Mouse (Mus musculus): ENCODE data around the gene Nol6. TPM values are rescaled to one million over a fixed set of nuclear protein-coding genes. Genes with fewer than 3 reads are reported as not detected.

Gene Nol6
- total and polyA plus RNA-seq, 2 experiments from 2014 or later, result 39.9 to 70.8 TPM

- 19% methylated on average over 11 of the region's 11 CpGs for WGBS
- Histone ChIP-seq H3K27me3 (ENCODE audit: insufficient read depth, low read length) (0 out of 2 replicates have a peak, but pooled peaks cover 4% of the 10 kb centered on the region), H3K4me1 (ENCODE audit: insufficient read depth, low read length) (peaks cover 4% of the 10 kb centered on the region; the same call in 1 of the 2 replicates), H3K9me3 (ENCODE audit: low read length) (no peaks in the 10 kb centered on the region), H3K4me3 (ENCODE audit: low read depth, low read length) (peak overlapping the region; percentile 46), H3K36me3 (ENCODE audit: insufficient read depth, low read length) (no peaks in the 10 kb centered on the region), H3K4me2 (ENCODE audit: low read depth, low read length, poor library complexity, severe bottlenecking) (peak overlapping the region; percentile 94), H3K9ac (replicated peaks; ENCODE audit: low read length, poor library complexity, severe bottlenecking) (0 out of 2 replicates have a peak overlapping the region, but pooled peaks have one; percentile 66), H3K27ac (ENCODE audit: low read depth, low read length) (no peak overlapping the region)
- no peak for TF ChIP-seq CTCF (IDR thresholded peaks at IDR 0.05)
- ATAC-seq (ENCODE audit: low FRiP score) (no peak; the same call in 1 of the 2 replicates), DNase-seq (ENCODE audit: low spot score) (peak; percentile 6)
These were observed 25.7 kb downstream of the Nol6 start for GRCm38 (mm10) chr4:41098577-41098951.

DNA sequence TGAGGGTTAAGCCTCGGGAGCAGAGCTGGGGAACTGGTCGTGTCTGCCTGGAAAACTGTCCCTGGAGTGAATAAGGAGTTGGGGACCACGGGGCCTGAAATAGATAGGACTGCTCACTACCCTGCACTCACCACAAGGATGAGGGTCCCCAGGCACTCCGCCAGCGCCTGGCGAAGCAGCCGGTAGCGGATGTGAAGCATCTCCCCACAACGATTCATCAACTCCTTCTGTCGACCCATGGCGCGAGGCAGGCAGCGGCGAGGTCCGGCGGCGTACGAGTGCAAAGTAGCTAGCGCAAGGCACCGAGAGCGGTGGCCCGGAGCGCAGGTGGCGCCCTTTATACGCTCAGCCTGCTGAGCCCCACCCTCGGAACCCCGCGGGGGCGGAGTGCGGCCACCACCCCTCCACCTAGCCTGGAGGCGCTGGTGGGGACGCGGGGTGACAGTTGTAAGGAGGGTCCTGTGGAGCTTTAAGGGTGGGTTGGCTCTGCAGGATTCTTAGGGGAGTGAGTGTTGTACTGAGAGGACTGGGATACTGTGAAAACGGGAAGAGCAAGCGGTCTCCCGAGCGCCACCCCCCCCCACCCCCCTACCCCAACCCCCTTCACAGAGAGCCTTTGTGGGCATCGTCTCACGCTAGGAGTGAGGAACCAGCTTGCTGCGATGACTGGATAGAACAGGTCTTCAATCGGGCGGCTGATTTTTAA is 26.2 kb downstream of the Nol6 start, which contains the start of gene Aqp3:
Aqp3 (minus strand) TSS at position 313 of the 706 bp plus-strand sequence.
- no peak for TF ChIP-seq CTCF (IDR thresholded peaks at IDR 0.05)
- Histone ChIP-seq H3K36me3 (ENCODE audit: insufficient read depth, low read length) (no peaks in the 10 kb centered on the region), H3K9me3 (ENCODE audit: low read length) (no peaks in the 10 kb centered on the region), H3K4me3 (ENCODE audit: low read depth, low read length) (peak within 1 kb of the TSS; percentile 46), H3K4me2 (ENCODE audit: low read depth, low read length, poor library complexity, severe bottlenecking) (peak within 1 kb of the TSS; percentile 94), H3K9ac (replicated peaks; ENCODE audit: low read length, poor library complexity, severe bottlenecking) (peak within 1 kb of the TSS; percentile 66), H3K4me1 (ENCODE audit: insufficient read depth, low read length) (peaks cover 4% of the 10 kb centered on the region; the same call in 1 of the 2 replicates), H3K27me3 (ENCODE audit: insufficient read depth, low read length) (0 out of 2 replicates have a peak, but pooled peaks cover 4% of the 10 kb centered on the region), H3K27ac (ENCODE audit: low read depth, low read length) (no peak within 1 kb of the TSS)
- WGBS, result under 1% methylated on average over 41 of the region's 42 CpGs
- ATAC-seq (ENCODE audit: low FRiP score), result peak; percentile 65
- DNase-seq (ENCODE audit: low spot score), result peak; percentile 21

DNA sequence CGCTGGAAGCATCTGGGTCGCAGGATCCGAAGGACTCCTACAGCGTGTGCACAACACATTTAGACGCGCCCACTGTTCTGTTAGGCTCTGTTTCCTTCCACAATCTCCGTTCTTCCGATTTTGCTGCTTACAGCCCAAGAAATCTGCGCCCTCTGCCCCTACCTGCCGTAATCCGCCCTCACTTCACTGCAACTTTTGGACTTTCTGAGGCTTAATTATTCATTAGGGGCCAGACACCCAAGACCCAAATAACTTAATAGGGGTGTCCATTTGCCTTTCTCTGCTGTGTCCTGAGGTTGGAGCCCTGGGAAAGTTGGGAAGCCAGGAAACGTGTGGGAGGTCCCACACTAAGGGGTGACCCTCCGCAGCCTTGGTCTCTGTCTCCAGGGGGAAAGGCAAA is 26.9 kb downstream of the Nol6 start:
- WGBS, result 42% methylated on average over 13 of the region's 13 CpGs
- ATAC-seq (ENCODE audit: low FRiP score), result no peak
- DNase-seq (ENCODE audit: low spot score), result no peak
- Histone ChIP-seq H3K4me3 (ENCODE audit: low read depth, low read length) (0 out of 2 replicates have a peak overlapping the region, but pooled peaks have one; percentile 46), H3K9ac (replicated peaks; ENCODE audit: low read length, poor library complexity, severe bottlenecking) (0 out of 2 replicates have a peak overlapping the region, but pooled peaks have one; percentile 66), H3K27me3 (ENCODE audit: insufficient read depth, low read length) (0 out of 2 replicates have a peak, but pooled peaks cover 4% of the 10 kb centered on the region), H3K4me1 (ENCODE audit: insufficient read depth, low read length) (peaks cover 4% of the 10 kb centered on the region; the same call in 1 of the 2 replicates), H3K4me2 (ENCODE audit: low read depth, low read length, poor library complexity, severe bottlenecking) (peak overlapping the region; percentile 94; the same call in 1 of the 2 replicates), H3K27ac (ENCODE audit: low read depth, low read length) (no peak overlapping the region), H3K9me3 (ENCODE audit: low read length) (no peaks in the 10 kb centered on the region), H3K36me3 (ENCODE audit: insufficient read depth, low read length) (no peaks in the 10 kb centered on the region)
- TF ChIP-seq CTCF (IDR thresholded peaks at IDR 0.05), result no peak

DNA sequence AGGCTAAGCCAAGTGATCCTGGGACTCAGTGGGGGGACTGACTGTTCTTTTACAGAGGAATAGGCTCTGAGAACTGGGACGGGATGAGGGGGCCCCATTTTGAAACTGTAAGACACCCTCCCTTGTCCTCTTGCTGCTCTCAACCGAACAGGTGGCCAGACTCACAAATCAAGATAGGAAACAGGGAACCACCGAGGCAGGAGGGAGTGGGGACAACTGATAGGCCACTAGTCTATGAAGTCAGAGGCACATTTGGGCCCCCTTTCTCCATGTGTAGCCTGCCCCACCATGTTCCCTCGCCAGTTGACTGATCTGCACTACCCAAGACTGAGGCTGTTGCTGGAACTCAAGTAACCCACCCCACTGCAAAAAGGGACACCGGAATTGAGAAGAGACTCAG is 27.5 kb downstream of the Nol6 start:
- no peak for TF ChIP-seq CTCF (IDR thresholded peaks at IDR 0.05)
- no peak for DNase-seq (ENCODE audit: low spot score)
- no peak overlapping the region for H3K9ac ChIP-seq (replicated peaks; ENCODE audit: low read length, poor library complexity, severe bottlenecking)
- ATAC-seq (ENCODE audit: low FRiP score), result no peak
- peaks cover 4% of the 10 kb centered on the region; the same call in 1 of the 2 replicates for H3K4me1 ChIP-seq (ENCODE audit: insufficient read depth, low read length)
- 80% methylated on average over 5 of the region's 5 CpGs for WGBS
- no peaks in the 10 kb centered on the region for H3K36me3 ChIP-seq (ENCODE audit: insufficient read depth, low read length)
- H3K9me3 ChIP-seq (ENCODE audit: low read length), result no peaks in the 10 kb centered on the region
- no peak overlapping the region for H3K4me3 ChIP-seq (ENCODE audit: low read depth, low read length)
- 0 out of 2 replicates have a peak, but pooled peaks cover 4% of the 10 kb centered on the region for H3K27me3 ChIP-seq (ENCODE audit: insufficient read depth, low read length)
- no peak overlapping the region for H3K4me2 ChIP-seq (ENCODE audit: low read depth, low read length, poor library complexity, severe bottlenecking)
- H3K27ac ChIP-seq (ENCODE audit: low read depth, low read length), result no peak overlapping the region

DNA sequence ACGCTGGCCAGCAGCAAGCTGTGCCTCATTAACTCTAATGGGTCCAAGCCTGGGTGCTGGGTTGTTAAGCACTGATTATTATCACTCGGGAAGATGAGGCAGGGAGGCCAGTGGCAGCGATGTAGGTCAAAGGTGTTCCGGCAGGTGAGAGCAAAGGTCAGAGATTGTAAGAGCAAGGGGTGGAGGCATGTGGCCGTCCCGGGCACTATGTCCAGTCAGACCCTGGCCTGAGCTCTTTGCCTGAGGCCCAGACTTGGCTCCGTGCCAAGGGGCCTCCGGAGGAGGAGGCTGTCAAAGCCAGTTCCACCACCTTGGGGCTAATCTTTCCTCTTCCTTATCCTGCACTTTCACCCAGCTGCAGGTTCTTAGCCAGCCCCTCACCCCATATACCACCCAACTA is 28.1 kb downstream of the Nol6 start:
- Histone ChIP-seq H3K4me3 (ENCODE audit: low read depth, low read length) (no peak overlapping the region), H3K4me1 (ENCODE audit: insufficient read depth, low read length) (peaks cover 4% of the 10 kb centered on the region; the same call in 1 of the 2 replicates), H3K27ac (ENCODE audit: low read depth, low read length) (no peak overlapping the region), H3K9me3 (ENCODE audit: low read length) (no peaks in the 10 kb centered on the region), H3K4me2 (ENCODE audit: low read depth, low read length, poor library complexity, severe bottlenecking) (no peak overlapping the region), H3K27me3 (ENCODE audit: insufficient read depth, low read length) (0 out of 2 replicates have a peak, but pooled peaks cover 4% of the 10 kb centered on the region), H3K9ac (replicated peaks; ENCODE audit: low read length, poor library complexity, severe bottlenecking) (no peak overlapping the region), H3K36me3 (ENCODE audit: insufficient read depth, low read length) (no peaks in the 10 kb centered on the region)
- WGBS, result 66% methylated on average over 8 of the region's 8 CpGs
- no peak for TF ChIP-seq CTCF (IDR thresholded peaks at IDR 0.05)
- DNase-seq (ENCODE audit: low spot score), result no peak
- no peak for ATAC-seq (ENCODE audit: low FRiP score)

DNA sequence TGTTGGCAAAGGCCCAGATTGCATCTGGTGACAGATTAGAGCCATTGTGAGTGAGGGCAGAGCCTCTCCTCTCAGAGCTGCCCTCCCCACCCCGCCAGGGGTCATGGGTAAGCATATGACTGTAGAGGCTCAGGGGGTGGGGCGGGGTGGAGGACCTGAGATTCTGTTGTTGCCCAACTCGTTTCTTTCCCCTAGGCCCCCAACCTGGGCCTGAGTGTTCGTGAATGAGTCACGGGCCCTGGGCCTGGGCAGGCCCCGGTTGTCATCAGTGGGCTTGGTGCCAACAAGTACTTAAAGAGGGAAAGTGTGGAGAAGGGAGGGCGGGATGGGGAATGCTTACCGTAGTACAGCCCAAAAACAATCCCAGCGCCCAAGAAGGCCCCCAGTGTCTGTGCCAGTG is 29.9 kb downstream of the Nol6 start:
- DNase-seq (ENCODE audit: low spot score) (no peak), ATAC-seq (ENCODE audit: low FRiP score) (no peak)
- no peak for TF ChIP-seq CTCF (IDR thresholded peaks at IDR 0.05)
- Histone ChIP-seq H3K27ac (ENCODE audit: low read depth, low read length) (no peak overlapping the region), H3K36me3 (ENCODE audit: insufficient read depth, low read length) (no peaks in the 10 kb centered on the region), H3K4me2 (ENCODE audit: low read depth, low read length, poor library complexity, severe bottlenecking) (no peak overlapping the region), H3K9me3 (ENCODE audit: low read length) (no peaks in the 10 kb centered on the region), H3K4me3 (ENCODE audit: low read depth, low read length) (no peak overlapping the region), H3K9ac (replicated peaks; ENCODE audit: low read length, poor library complexity, severe bottlenecking) (no peak overlapping the region), H3K27me3 (ENCODE audit: insufficient read depth, low read length) (0 out of 2 replicates have a peak, but pooled peaks cover 4% of the 10 kb centered on the region), H3K4me1 (ENCODE audit: insufficient read depth, low read length) (peaks cover 4% of the 10 kb centered on the region; the same call in 1 of the 2 replicates)
- 60% methylated on average over 9 of the region's 9 CpGs for WGBS

Measured in midbrain, postnatal 0 days (tissue).